Comparison of ENCODE assay signal across 18 mouse cellular contexts in genomic region chr3:122205753-122206152, GRCm38 (mm10). TPM values are rescaled to one million over a fixed set of nuclear protein-coding genes. Genes with fewer than 3 reads are reported as not detected.
DNase-seq lines count a peak whose midpoint lies in the region; ATAC-seq and TF ChIP-seq lines count a peak whose summit lies in the region.
"Had no signal": no experiment of that assay in that cellular context is flagged by ENCODE, and none has a peak within 500 bp of the region (broad histone marks: within the 10 kb centered on the region; RNA-seq: fewer than 3 reads in every experiment).

No protein-coding gene starts in this region.

- H3K4me2 ChIP-seq in kidney, embryonic 16.5 days (replicated peaks; ENCODE audit: low read depth, low read length) = peak overlapping the region; percentile 19
- H3K4me2 ChIP-seq in midbrain, embryonic 11.5 days = no peak overlapping the region
- no peak overlapping the region for H3K4me2 ChIP-seq in midbrain, embryonic 14.5 days (ENCODE audit: low read length)
- no peak overlapping the region for H3K4me2 ChIP-seq in liver, postnatal 0 days (ENCODE audit: low read depth, low read length)
- H3K4me2 ChIP-seq: forebrain, embryonic 15.5 days; lung, embryonic 15.5 days had no signal

- 0 out of 2 replicates have a peak overlapping the region, but pooled peaks have one; percentile 5 for H3K4me3 ChIP-seq in kidney, embryonic 16.5 days (ENCODE audit: low read length)
- no peak overlapping the region for H3K4me3 ChIP-seq in midbrain, embryonic 11.5 days (ENCODE audit: low read depth, low read length)
- no peak overlapping the region for H3K4me3 ChIP-seq in midbrain, embryonic 14.5 days (replicated peaks; ENCODE audit: low read depth, low read length)
- no peak overlapping the region for H3K4me3 ChIP-seq in liver, postnatal 0 days (ENCODE audit: low read depth, low read length)
- H3K4me3 ChIP-seq: embryonic facial prominence, embryonic 10.5 days; forebrain, embryonic 15.5 days; heart, embryonic 10.5 days; lung, embryonic 15.5 days; megakaryocyte, embryonic 14.5 days had no signal

- 58% methylated on average over 6 of the region's 6 CpGs for WGBS in kidney, embryonic 16.5 days
- 90% methylated on average over 6 of the region's 6 CpGs for WGBS in midbrain, embryonic 11.5 days
- 83% methylated on average over 6 of the region's 6 CpGs for WGBS in midbrain, embryonic 14.5 days
- 71% methylated on average over 6 of the region's 6 CpGs for WGBS in liver, postnatal 0 days (ENCODE audit: insufficient replicate concordance)

- H3K27ac ChIP-seq in kidney, embryonic 16.5 days (ENCODE audit: low read length) = peak overlapping the region; percentile 82
- H3K27ac ChIP-seq in midbrain, embryonic 11.5 days (ENCODE audit: low read depth, low read length) = no peak overlapping the region
- no peak overlapping the region for H3K27ac ChIP-seq in midbrain, embryonic 14.5 days (replicated peaks; ENCODE audit: low read depth, low read length)
- H3K27ac ChIP-seq in liver, postnatal 0 days (ENCODE audit: low read depth) = peak overlapping the region; percentile 74
- H3K27ac ChIP-seq: embryonic facial prominence, embryonic 10.5 days; forebrain, embryonic 15.5 days; heart, embryonic 10.5 days; lung, embryonic 15.5 days; stomach, postnatal 0 days had no signal

- H3K36me3 ChIP-seq in kidney, embryonic 16.5 days (ENCODE audit: insufficient read depth, low read length) = no peaks in the 10 kb centered on the region
- no peaks in the 10 kb centered on the region for H3K36me3 ChIP-seq in midbrain, embryonic 11.5 days (ENCODE audit: control insufficient read depth, insufficient read depth, low read length)
- H3K36me3 ChIP-seq in midbrain, embryonic 14.5 days (ENCODE audit: control insufficient read depth, insufficient read depth, low read length) = no peaks in the 10 kb centered on the region
- no peaks in the 10 kb centered on the region for H3K36me3 ChIP-seq in liver, postnatal 0 days (replicated peaks; ENCODE audit: insufficient read depth, low read length)
- H3K36me3 ChIP-seq: embryonic facial prominence, embryonic 10.5 days; forebrain, embryonic 15.5 days; heart, embryonic 10.5 days; lung, embryonic 15.5 days had no signal

- H3K9ac ChIP-seq in kidney, embryonic 16.5 days (replicated peaks; ENCODE audit: low read length) = no peak overlapping the region; the same call in 1 of the 2 replicates
- H3K9ac ChIP-seq in midbrain, embryonic 11.5 days (ENCODE audit: low read length) = no peak overlapping the region
- H3K9ac ChIP-seq in midbrain, embryonic 14.5 days (replicated peaks; ENCODE audit: low read length) = no peak overlapping the region
- no peak overlapping the region for H3K9ac ChIP-seq in liver, postnatal 0 days (replicated peaks)
- H3K9ac ChIP-seq: forebrain, embryonic 15.5 days; lung, embryonic 15.5 days had no signal

- TF ChIP-seq CTCF in liver, postnatal 0 days (IDR thresholded peaks at IDR 0.05; ENCODE audit: low read depth) = no peak

- H3K27me3 ChIP-seq in kidney, embryonic 16.5 days (ENCODE audit: insufficient read depth, low read length) = no peaks in the 10 kb centered on the region
- no peaks in the 10 kb centered on the region for H3K27me3 ChIP-seq in midbrain, embryonic 11.5 days (ENCODE audit: control insufficient read depth, insufficient read depth, low read length)
- H3K27me3 ChIP-seq in midbrain, embryonic 14.5 days (ENCODE audit: control insufficient read depth, insufficient read depth, low read length) = no peaks in the 10 kb centered on the region
- no peaks in the 10 kb centered on the region for H3K27me3 ChIP-seq in liver, postnatal 0 days (ENCODE audit: insufficient read depth, low read length)
- H3K27me3 ChIP-seq: forebrain, embryonic 15.5 days; lung, embryonic 15.5 days; megakaryocyte, embryonic 14.5 days had no signal

- no peak for TF ChIP-seq EP300 in liver, postnatal 0 days (IDR thresholded peaks at IDR 0.05; ENCODE audit: low read depth)

- H3K4me1 ChIP-seq in kidney, embryonic 16.5 days (ENCODE audit: insufficient read depth, low read length) = peaks cover 26% of the 10 kb centered on the region
- peaks cover 11% of the 10 kb centered on the region for H3K4me1 ChIP-seq in midbrain, embryonic 11.5 days (ENCODE audit: control insufficient read depth, insufficient read depth, low read length)
- no peaks in the 10 kb centered on the region for H3K4me1 ChIP-seq in midbrain, embryonic 14.5 days (ENCODE audit: control insufficient read depth, insufficient read depth, low read length)
- peaks cover 13% of the 10 kb centered on the region for H3K4me1 ChIP-seq in liver, postnatal 0 days (ENCODE audit: insufficient read depth)
- H3K4me1 ChIP-seq: forebrain, embryonic 15.5 days had no signal

- no peak for ATAC-seq in kidney, embryonic 16.5 days (ENCODE audit: low FRiP score, low TSS enrichment)
- no peak for ATAC-seq in midbrain, embryonic 11.5 days (ENCODE audit: low FRiP score)
- ATAC-seq in midbrain, embryonic 14.5 days (ENCODE audit: low FRiP score, low TSS enrichment) = no peak
- ATAC-seq in liver, postnatal 0 days = no peak
- ATAC-seq: CD4-positive, CD25-positive, alpha-beta regulatory T cell, adult 4 months had no signal

- H3K9me3 ChIP-seq in kidney, embryonic 16.5 days (ENCODE audit: low read length) = no peaks in the 10 kb centered on the region
- H3K9me3 ChIP-seq in midbrain, embryonic 11.5 days (ENCODE audit: control insufficient read depth, low read length) = no peaks in the 10 kb centered on the region
- H3K9me3 ChIP-seq in midbrain, embryonic 14.5 days (ENCODE audit: control insufficient read depth, low read length) = no peaks in the 10 kb centered on the region
- H3K9me3 ChIP-seq in liver, postnatal 0 days (ENCODE audit: low read length) = no peaks in the 10 kb centered on the region
- H3K9me3 ChIP-seq: embryonic facial prominence, embryonic 10.5 days; forebrain, embryonic 15.5 days; heart, embryonic 10.5 days; lung, embryonic 15.5 days; megakaryocyte, embryonic 14.5 days had no signal

- DNase-seq in cerebellum, postnatal 10 days = peak; percentile 59 to 65
- no peak for DNase-seq in cerebellum, adult 8-10 months
- DNase-seq in kidney, adult 9 months = no peak
- DNase-seq in midbrain, embryonic 11.5 days (ENCODE audit: low spot score, missing footprints) = peak; percentile 81
- DNase-seq in midbrain, embryonic 14.5 days = no peak
- DNase-seq in liver, postnatal 0 days = no peak
- DNase-seq in frontal cortex, adult 2 months (ENCODE audit: extremely low spot score in 1 of 2, low spot score in 1 of 2) = no peak
- DNase-seq: gastrocnemius, postnatal 10 days; heart, postnatal 4 days; lung, postnatal 36 days had no signal

RNA-seq across cellular contexts. Expression of gene Gclm, which starts 39.6 kb away (rescaled TPM):
- 98.6 and 116 TPM in 2 replicates for polyA plus RNA-seq in kidney, embryonic 16.5 days (2015; fragmentation: Nextera tagmentation; extraction: Ambion mirVana)
- polyA plus RNA-seq in midbrain, embryonic 11.5 days (2014; fragmentation: Nextera tagmentation; extraction: Ambion mirVana) = 56.7 and 61.0 TPM in 2 replicates
- polyA plus RNA-seq in midbrain, embryonic 14.5 days (2014; fragmentation: Nextera tagmentation; extraction: Ambion mirVana) = 42.5 and 54.5 TPM in 2 replicates
- polyA plus RNA-seq in liver, postnatal 0 days (2015; fragmentation: Nextera tagmentation; extraction: Ambion mirVana) = 391 and 407 TPM in 2 replicates
- 38.2 and 43.4 TPM in 2 replicates for polyA plus RNA-seq in frontal cortex, adult 2 months (2012; rRNA removed)

Comparison
In these comparisons a context has a peak if more than half of its experiments do, and no peak if none do; other contexts are left out.
1. DNase-seq: peak in cerebellum, postnatal 10 days (2 of 2) and midbrain, embryonic 11.5 days (single experiment); none in cerebellum, adult 8-10 months (single experiment), kidney, adult 9 months (single experiment), midbrain, embryonic 14.5 days (single experiment), liver, postnatal 0 days (single experiment) and frontal cortex, adult 2 months (0 of 2).
2. H3K27ac ChIP-seq: peak in kidney, embryonic 16.5 days (single experiment) and liver, postnatal 0 days (single experiment); none in midbrain, embryonic 11.5 days (single experiment) and midbrain, embryonic 14.5 days (single experiment).